Mouse (Mus musculus) urinary bladder, postnatal 36 days (tissue): ENCODE data around the gene Chst15.
A peak's percentile ranks its signal among the peaks of the same experiment; 100 is the strongest.

Experiments
- DNase-seq, 2 experiments: peaks; one replicate each; pipeline ENCODE4 v3.0.0; 2022; ENCODE audit warnings: low spot score in 2 of 2, mixed read lengths in 1 of 2

Gene Chst15

DNA sequence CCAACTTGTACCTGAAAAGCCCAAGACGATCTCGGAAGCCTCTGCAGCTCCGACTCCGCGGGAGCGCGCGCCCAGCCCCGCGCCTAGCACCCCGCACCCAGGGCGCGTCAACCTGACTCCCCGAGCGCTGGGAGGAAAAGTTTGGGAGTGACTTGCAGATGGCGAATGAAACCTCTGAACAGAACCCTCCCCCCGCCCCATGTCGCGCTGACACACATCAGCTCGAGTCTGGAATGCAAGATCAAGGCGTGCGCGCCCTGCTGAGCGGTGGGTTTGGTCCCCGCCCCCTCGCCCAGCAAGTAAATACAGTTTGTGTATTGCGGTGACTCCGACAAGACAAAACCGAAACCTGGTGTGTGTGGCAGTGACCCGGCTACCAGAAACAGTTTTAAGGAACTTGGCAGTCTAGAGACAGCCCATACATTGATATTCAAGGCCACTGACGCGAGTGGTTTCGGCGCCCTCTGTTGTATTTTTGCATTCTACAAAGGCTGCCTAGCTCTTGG lies at the start of gene Chst15:
TSS of gene Chst15 (minus strand) at position 193 of the 506 bp plus-strand sequence.
- peak; percentile 52 to 60 for DNase-seq

DNA sequence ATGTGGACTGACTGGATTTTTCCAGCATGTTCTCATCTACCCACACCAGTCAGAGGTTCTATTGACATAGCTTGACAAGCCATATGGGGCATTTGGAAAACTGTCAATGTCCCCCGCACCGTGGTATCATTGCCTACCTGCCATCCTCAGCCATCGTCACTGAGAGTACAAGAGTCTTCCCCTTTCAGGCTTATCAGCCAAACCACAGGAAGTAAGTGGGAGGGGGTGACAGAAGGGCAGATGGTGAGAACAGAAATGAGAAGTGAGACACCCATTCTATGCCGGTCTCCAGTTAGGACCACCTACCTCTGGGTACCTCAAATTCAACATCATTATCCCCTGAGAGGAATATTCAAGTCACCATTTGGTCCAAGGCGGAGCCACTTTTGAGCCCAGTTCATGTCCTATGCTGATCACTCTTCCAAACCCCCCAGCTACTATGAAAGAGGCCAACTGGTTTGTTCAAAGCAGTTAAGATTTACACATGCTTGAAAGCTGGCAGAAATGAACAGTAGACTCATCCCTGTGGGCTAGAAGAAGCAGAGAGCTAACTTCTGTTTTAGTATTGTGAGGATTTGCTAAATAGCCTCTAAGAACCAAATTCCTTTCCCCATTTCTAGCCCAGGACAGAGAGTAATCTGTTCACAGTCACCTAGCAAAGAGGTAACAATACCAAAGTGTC lies 48.8 kb upstream of the Chst15 start:
- no peak for DNase-seq

DNA sequence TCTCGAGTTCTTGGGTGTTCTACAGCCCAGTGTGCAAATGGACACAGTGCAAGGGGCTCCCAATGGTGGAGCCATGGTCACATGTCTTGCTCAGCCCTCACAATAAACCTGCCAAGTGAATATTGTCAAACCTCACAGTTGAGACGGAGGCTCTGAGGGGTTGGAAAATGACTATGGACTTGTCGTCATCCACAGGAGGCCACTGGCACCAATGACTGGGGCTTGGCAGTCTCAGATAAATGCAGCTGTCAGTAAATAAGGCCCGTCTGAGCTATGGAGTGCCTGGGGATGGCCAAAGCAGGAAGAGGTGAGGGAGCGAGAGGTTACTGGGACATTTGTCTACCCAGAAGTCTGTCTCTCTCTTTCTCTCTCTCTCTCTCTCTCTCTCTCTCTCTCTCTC lies 48.1 kb upstream of the Chst15 start:
- no peak for DNase-seq

DNA sequence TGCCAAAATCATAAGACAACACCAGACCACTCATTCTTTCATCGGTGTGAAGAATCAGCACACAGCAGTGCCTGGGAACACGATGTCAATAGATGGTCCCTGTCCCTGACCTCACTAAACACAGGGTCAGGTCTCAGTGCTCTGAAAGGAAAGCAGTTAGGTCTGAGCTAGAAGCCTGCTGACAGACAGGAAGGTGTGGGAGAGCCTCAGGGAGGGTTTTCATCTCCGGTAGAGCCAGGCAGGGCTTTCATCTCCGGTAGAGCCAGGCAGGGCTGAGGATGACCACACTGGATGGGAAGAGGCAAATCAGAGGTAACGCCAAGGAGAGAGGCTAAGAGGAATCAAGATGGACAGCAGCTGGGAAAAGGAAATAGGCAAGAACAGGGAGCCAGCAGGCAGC lies 47.5 kb upstream of the Chst15 start:
- DNase-seq = no peak

DNA sequence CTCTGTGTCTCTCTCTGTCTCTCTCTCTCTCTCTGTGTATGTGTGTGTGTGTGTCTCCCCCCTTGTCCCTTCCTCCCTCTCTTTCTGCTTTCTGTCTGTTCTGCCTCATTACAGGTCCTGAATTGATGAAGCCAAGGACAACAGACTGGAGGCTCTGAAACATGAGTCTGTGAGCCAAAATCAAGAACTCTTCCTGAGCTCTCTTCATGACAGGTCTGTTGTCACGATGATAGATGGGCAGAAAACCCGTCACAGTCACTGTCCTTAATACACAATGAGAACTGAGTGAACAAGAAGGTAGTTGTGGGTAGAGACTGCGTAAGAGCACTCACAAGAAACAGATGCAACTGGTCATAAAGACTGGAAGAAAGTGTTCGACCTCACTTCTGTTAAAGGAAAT lies 43.3 kb upstream of the Chst15 start:
- DNase-seq = no peak

DNA sequence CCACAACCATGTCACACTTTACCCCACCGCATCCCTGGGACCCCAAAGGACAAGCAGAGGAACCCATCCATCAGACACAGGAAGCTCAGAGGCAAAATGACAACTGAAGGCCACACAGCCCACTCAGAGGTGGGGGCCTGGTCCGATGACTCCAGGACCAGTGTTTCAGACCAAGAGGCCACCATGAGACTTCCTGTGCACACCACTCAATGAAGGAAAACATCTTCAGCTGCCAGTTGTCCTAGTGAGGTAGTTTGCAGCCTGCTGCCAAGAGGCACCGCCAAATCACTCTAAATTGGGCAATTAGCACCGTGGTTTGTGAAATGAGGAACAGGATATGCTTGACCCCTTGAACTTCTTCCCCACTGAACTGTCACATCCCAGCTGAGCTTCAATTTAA lies 41.7 kb upstream of the Chst15 start:
- no peak for DNase-seq

DNA sequence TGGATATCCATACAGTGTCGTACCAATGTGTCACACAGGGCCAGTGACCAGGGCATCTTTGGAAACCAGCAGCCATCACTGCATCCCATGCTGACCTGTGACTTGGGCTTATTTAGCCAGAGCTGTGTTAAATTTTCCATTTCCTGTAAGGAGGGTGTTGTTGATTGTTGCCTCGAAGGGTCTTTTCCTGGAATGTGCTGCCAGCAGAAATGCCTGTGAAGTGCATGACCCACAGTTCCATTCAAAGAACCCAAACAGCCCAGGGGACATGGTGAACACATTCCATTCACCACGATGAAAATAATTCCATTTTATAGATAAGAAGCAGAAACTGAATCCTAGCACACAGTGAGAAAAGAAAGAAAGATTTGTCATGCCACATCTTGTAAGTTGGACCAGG lies 41.2 kb upstream of the Chst15 start:
- no peak for DNase-seq

DNA sequence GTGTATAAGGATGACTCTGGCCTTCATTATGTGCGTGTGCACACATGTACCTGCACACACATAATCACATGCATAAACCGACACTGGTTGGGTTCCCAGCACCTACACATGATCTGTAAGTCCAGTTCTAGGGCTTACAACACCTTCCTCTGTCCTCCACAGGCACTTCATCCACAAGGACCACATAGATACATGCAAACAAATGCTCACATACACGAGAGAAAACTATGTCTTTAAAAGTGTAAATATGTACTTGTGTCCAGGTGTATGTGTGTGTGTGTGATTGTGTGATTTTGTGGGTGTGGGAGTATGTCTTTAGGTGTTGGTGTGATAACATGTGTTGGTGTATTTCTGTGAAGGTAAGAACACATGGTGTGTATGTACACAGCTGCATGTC lies 40.8 kb upstream of the Chst15 start:
- no peak for DNase-seq

DNA sequence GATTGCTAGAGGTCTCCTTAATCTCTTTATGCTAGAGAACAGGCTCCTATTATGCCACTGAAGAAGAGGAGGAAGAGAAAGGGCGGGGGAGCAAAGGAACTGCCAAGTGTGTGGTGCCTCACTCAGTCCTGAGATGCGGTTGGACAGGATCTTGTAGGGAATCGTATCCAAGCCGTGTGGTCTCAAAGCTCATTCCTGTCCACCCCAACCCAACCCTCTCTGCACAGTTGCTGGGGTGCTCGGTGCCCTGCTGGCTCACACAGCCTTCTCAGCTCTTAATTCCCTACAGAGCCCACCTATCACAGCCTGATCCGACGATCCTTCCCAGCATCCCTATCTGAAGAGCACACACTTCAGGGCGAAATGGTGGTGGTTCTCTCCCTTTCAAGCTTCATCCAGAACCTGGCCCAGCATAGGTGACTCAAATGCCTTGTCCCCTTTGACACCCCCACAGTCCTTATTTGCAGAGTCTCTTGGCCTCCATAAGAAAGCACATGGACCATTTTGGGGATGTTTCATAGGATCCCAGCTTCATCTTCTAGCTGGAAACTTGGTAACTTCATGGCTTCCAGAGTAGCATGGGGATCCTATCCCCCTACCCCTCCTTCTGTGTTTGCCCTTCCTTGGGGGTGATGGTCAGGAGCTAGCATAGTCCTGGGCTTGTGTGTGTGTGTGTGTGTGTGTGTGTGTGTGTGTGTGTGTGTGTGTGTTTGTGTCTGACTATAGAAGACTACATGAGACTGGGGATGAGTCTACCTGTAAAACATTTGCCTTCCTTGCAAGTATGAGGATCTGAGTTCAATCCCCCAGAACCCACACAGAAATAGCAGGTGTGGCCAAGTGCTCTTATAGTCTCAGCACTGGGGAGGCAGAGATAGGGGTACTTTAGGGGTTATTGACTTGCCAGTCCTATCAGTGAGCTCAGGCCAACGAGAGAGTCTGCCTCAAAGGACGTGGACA lies 40.1 kb upstream of the Chst15 start:
- no peak for DNase-seq

DNA sequence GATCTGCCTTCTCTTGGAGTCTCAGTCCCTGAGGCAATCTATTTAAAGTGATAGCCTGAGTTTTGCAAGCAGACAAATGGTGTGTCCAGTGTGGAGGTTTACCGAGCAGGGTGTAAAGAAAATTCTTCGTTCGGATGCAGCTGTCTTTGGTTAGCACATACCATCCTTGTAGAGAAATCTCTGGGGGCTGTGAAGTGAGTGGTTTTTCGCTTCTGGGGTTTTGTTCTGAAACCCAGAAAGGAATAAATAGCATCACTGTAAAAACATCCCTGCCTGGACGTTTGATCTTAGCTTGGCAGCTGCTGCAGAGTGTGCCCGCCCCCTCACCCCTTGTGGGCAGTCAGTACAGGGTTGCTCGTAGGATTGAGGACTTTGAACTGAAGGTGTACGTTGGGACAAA lies 39.2 kb upstream of the Chst15 start:
- no peak for DNase-seq

DNA sequence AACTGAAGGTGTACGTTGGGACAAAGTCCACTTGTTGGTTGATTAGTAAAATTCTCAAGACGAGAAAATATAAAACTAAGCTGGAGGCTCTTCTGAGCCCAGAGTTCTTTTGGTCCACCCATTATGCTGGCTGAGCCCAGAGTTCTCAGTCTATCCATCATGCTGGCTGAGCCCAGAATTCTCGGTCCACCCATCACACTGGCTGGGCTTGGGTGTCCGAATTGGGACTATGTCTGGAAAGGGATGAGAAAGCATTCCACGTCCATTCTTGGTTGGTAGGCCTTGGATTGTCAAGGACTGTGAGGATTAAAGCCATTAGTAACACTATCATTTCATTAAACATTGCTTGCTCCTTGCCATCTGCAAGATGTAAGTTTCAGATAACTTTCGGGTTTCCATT lies 38.7 kb upstream of the Chst15 start:
- no peak for DNase-seq

DNA sequence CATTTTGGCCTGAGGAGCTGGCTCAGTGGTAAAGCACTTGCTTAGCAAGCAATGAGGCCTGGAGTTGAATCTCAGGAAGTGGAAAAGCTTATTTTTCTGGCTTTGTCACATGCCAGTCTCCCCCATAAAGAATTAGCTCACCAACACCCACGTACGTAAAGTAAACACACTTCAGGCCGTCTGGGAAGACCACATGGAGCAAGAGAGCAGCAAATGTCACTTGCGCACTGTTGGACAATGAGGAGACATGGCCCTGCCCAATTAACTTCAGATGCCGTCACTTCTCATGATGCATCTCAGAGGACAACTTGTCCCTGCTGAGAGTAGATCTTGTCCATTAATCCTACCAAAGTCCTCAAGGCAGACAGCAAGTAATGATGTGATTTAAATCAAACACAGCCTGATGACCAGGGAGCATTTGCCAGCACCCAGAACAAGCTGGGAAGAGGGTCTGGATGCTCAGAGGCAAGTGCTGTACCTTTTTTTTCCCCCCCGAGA lies 32.1 kb upstream of the Chst15 start:
- DNase-seq = no peak

DNA sequence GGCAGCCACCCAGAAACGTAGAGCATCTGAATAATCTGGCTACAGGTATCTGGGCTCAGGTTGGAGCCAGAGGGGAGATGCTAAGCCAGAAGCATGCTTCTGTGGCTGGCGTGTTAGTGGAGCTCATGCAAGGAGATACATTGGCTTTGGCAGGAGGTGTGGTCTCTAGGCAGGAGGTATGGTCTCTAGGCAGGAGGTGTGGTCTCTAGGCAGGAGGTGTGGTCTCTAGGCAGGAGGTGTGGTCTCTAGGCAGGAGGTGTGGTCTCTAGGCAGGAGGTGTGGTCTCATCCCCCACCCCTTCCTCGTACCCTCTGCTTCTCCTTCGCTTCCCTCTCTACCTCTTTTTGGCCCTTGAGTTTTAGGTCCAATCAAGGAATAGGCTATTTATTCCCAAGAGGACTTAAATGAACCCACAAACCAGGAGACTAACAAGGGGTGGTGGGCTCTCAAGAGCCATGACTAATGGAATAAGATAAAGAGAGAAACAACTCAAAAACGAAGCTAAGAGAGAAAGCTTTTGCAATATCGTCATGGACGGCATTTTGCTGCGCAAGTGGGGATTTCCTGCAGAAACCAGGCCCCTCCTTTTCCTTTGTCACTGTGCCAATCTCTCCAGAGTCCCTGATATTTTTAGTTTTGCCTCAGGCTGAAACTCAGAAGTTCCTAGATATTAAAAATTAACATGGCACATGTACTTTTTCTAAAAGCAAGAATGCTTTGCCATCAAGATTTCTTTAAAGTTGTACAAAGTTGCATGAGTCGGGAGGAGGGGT lies 30.4 kb upstream of the Chst15 start:
- DNase-seq = no peak

DNA sequence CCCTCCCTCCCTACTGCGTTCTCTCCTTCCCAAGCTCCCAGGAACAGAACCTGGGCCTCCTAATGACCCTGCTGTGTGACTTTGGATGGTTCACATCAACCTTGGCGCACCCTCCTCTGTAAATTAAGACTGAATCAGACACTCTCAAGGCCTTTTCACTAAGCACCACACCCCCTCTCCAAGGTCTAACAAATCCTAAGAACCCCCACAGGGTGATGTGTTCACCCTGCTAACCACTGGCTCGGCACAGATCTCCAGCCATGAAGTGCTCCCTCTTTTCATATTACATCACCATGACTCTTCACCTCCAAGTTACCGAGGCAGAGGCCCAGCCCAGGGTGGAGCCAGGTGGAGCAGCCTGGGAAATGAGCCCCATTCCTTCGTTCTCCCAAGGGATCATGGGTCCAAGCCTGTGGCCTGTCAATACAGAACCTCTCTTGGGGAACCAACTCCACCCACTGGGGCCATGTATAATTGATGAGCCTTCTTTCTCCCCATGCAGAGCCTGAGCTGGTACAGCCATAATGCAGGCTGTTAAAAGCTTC lies 28.6 kb upstream of the Chst15 start:
- no peak for DNase-seq

DNA sequence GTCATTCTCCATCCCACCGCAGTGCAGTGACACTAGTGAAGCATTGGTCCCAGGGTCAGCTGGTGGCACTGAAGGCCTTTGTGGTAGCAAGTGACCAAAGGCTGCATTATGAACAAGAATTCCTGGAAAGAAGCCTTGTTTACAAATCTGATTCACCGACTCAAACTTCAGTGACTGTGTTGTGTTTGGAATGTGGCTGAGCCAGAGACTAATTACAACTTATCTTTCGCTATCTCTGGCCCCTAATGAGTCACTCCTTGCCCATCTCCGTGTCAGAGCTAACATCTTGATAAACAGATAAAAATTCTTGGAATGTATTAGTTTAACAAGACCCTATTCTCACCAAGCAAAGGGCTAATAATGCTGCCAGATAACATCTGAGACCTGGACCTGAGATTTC lies 27.6 kb upstream of the Chst15 start:
- peak in 1 of 2 experiments; percentile 15 for DNase-seq

DNA sequence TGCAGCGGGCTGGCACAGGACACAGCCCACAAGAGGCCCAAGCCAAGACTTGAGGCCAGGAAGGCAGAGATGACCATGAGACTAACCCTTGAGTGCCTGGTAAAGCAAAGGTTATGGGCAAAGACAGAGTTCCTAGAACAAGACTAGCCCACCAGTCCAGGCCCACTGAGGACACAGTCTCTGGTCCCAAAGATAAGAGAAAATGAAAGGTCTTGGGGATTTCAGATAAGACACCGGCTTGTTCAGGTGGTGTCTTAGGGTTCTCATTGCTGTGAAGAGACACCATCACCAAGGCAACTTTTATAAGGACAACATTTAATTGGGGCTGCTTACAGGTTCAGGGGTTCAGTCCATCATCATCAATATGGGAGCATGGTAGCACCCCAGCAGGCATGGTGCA lies 26.9 kb upstream of the Chst15 start:
- no peak for DNase-seq

DNA sequence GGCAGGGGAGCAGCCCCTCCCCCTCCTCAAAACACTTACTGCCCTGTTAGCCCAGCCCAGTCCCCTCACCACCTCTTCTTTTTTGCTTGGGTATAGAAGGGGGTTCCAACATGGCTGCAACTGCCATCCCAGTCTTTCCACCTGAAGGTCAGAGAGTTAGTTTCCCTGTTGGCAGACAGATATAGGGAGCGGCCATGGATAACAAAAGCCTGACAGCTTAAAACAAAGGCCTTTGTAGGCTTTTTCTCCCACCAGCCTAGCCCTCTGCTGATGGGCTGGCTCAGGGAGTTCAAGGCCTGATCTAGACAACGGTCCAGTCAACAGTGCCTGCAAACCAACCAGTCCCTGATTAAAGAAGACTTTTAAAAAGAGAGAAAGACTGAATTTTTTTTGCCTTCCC lies 26.1 kb upstream of the Chst15 start:
- no peak for DNase-seq

DNA sequence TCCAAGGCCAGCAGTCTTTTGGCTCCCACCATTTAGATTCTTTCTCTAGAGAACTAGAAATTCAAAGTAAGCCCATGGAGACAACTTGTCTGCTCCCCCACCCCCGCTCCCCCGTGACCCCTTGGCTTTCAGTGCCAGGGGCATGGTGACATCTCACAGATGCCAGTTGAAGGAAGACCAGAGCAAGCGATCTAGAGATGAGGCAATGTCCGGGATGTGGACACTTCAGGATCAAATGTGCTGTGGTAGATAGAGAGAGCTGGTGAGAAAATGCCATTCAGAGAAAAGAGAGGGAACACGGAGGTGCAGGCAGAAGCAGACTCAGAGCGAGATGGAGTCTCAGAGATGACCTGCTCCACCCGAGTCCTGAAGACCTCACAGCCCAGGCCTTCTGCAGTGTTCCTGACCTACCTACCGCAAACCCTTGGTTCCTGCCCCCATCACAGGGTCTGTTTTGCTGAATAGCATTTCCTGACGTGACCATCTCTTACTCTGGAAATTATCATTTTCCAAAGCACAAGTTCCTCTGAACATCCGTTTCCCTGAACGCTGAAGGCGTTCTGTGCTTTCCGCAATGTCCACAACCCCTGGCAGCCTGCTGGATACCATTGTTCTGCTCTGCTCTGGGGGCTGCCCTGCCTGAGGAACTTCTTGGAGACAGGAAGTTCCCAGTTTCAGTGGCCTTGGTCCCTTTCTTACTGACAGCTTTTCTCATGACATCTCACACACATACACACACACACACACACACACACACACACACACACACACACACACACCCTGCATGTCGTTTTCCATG lies 22.2 kb upstream of the Chst15 start:
- no peak for DNase-seq

DNA sequence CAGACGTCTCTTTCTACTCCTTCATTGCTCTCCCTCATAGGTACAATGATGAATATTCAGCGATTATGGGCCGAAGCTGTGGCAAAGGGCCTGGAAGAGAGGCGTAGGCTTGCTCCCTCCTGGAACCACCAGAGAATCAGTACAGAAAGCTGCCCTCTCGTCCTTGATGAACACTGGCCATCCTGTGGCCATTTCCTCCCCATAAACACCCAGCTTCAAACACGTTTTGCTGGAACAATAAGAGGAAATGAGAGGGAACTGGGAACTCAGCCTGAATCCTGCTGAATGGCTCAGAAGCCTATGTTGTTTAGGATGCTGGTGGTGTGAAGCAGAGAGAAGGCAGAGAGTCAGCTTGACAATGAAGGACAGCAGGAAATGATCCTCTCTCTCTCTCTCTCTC lies 21.3 kb upstream of the Chst15 start:
- DNase-seq = no peak

DNA sequence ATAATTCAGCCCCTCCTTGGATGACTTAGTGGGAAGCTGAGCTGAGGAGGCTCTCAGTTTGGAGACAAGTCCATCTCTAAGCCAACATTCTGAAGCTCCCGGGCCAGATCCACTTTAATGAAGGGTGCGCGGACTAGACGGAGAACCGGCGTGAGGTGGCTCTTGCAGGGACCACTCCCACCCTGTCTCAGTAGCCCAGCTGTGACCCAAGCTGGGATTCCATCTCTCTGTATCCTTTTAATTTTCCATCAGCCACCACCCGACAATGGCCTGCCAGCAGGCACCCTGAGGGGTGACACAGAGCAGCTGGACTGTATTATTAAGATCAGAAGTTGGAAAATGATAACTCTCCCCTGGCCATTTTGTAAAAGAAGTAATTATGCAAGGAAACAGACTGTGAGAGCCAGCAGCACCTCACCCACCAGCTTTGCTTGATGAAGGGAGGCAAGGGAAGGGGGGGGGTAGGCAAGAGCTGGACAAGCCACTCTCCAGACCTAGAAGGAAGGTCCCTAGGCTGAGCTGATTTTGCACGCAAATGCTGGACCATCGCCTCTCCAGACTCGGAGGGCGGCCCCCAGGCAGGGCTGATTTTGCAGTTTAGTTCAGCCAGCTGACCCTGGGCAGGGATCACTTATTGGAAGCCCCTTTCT lies 20.4 kb upstream of the Chst15 start:
- no peak for DNase-seq
